Mouse (Mus musculus) liver, adult 2 months (tissue): Measurements from ENCODE around the gene Mecom. TPM values are rescaled to one million over a fixed set of nuclear protein-coding genes. Genes with fewer than 3 reads are reported as not detected.
A peak's percentile ranks its signal among the peaks of the same experiment; 100 is the strongest.
"Not testable (repeated sequence)": the region's sequence is repeated elsewhere in the genome, so short reads cannot be mapped to it uniquely, and the experiment has no call there.

Experiments
- DNase-seq: peaks from one replicate; pipeline ENCODE4 v3.0.0-alpha.2; 2011; ENCODE audit warnings: low read depth, low spot score; ENCODE audit errors: extremely low read depth
- H3K27ac ChIP-seq: fragments of 200-500 bp; replicated peaks from 2 replicates; pipeline ENCODE4 v1.5.1; 2012; ENCODE audit warnings: low read depth, mild to moderate bottlenecking, control low read depth, inconsistent platforms, low read length; ENCODE audit not compliant: insufficient read depth
- H3K27me3 ChIP-seq: fragments of 200-500 bp; 2 replicates; pipeline ENCODE4 v1.6.1; 2012; ENCODE audit warnings: mild to moderate bottlenecking, moderate library complexity, low read length, inconsistent platforms; ENCODE audit not compliant: control insufficient read depth, insufficient read depth
- H3K36me3 ChIP-seq: fragments of 200-500 bp; 2 replicates; pipeline ENCODE4 v1.6.1; 2012; ENCODE audit warnings: low read length, inconsistent platforms; ENCODE audit not compliant: control insufficient read depth, insufficient read depth
- H3K4me1 ChIP-seq: fragments of 200-500 bp; 2 replicates; pipeline ENCODE4 v1.6.1; 2011; ENCODE audit warnings: low read length; ENCODE audit not compliant: control insufficient read depth, insufficient read depth
- H3K4me3 ChIP-seq: fragments of 200-500 bp; 2 replicates; pipeline ENCODE4 v1.5.1; 2011; ENCODE audit warnings: low read depth, mild to moderate bottlenecking, control low read depth, low read length, moderate library complexity; ENCODE audit not compliant: insufficient read depth
- H3K79me2 ChIP-seq: fragments of 200-500 bp; 2 replicates; pipeline ENCODE4 v1.6.1; 2012; ENCODE audit warnings: inconsistent platforms, mild to moderate bottlenecking, low read length, moderate library complexity; ENCODE audit not compliant: control insufficient read depth, insufficient read depth
- H3K9ac ChIP-seq: fragments of 200-500 bp; 2 replicates; pipeline ENCODE4 v1.6.1; 2012; ENCODE audit warnings: low read depth, mild to moderate bottlenecking, control low read depth, inconsistent platforms, low read length
- CTCF ChIP-seq: fragments of 200-500 bp; IDR thresholded peaks from 2 replicates; pipeline ENCODE4 v1.5.1; 2011; ENCODE audit warnings: low read depth, low read length, control low read depth
- POLR2A ChIP-seq: fragments of 200-500 bp; IDR thresholded peaks from 2 replicates; pipeline ENCODE4 v1.6.1; 2011; ENCODE audit warnings: low read length, control low read depth; ENCODE audit not compliant: insufficient read depth; ENCODE audit errors: extremely low read depth
- WGBS: fragments of 180-500 bp; shearing (Covaris S2); methylation state at CpG from one replicate; pipeline ENCODE4 v1.1.7; 2018; 5-methylcytosine and 5-hydroxymethylcytosine counted together
- polyA plus RNA-seq: library from polyadenylated mRNA; depleted of rRNA; stranded (reverse); fragments of >200 nt; gene quantifications from 2 replicates; pipeline ENCODE4 v1.2.3, GENCODE M21; 2012
- total RNA-seq: library from RNA; depleted of rRNA; stranded (reverse); fragments of >200 nt; gene quantifications from 2 replicates; pipeline ENCODE4 v1.2.3, GENCODE M21; 2014

Gene Mecom
- total and polyA plus RNA-seq, 2 experiments = 0.39 to 1.4 TPM

- WGBS = 81% methylated on average over 6 of the region's 6 CpGs
Measured at GRCm38 (mm10) chr3:30588865-30589264, 41.1 kb upstream of the Mecom start.

GRCm38 (mm10) chr3:30573549-30573948 is 25.7 kb upstream of the Mecom start:
- TF ChIP-seq POLR2A (no peak), CTCF (no peak)
- WGBS = 51% methylated on average over 2 of the region's 2 CpGs

More at GRCm38 (mm10) chr3:30588865-30589264, 41.1 kb upstream of the Mecom start:
- Histone ChIP-seq H3K36me3 (no peaks in the 10 kb centered on the region), H3K9ac (no peak overlapping the region), H3K79me2 (no peaks in the 10 kb centered on the region), H3K27ac (no peak overlapping the region), H3K4me1 (peaks cover 4% of the 10 kb centered on the region), H3K27me3 (no peaks in the 10 kb centered on the region), H3K4me3 (no peak overlapping the region)
- DNase-seq = no peak
- no peak for TF ChIP-seq CTCF
- no peak for TF ChIP-seq POLR2A

DNA sequence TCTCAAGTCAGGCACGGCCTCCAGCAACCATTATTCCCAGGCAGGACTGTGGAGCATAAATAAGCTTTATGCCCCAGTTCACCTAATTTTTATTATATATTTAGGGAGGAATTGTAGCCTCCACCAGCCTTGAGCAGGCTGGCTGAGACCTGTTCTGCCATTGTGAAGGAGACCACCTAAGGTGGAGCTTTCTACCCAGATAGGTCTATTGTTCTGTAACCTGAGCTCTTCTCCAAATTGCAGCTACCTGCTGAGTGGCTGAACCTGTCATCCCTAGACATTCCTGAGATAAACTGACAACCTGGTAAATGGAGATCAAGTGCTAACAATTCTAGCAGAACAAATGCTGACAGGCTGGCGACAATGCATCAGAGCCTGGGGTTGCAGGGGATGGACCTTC is 18.5 kb upstream of the Mecom start:
- not testable (repeated sequence) for H3K27ac ChIP-seq, H3K9ac ChIP-seq, H3K36me3 ChIP-seq, H3K27me3 ChIP-seq, H3K4me1 ChIP-seq, DNase-seq, H3K79me2 ChIP-seq, H3K4me3 ChIP-seq
- WGBS = 75% methylated on average over 1 of the region's 2 CpGs

More at GRCm38 (mm10) chr3:30573549-30573948, 25.7 kb upstream of the Mecom start:
- no peak overlapping the region for H3K9ac ChIP-seq
- H3K27ac ChIP-seq = no peak overlapping the region
- H3K4me3 ChIP-seq = no peak overlapping the region
- no peaks in the 10 kb centered on the region for H3K79me2 ChIP-seq
- H3K4me1 ChIP-seq = no peaks in the 10 kb centered on the region
- DNase-seq = no peak
- no peaks in the 10 kb centered on the region for H3K27me3 ChIP-seq
- no peaks in the 10 kb centered on the region for H3K36me3 ChIP-seq

GRCm38 (mm10) chr3:30560677-30561314 is 13.0 kb upstream of the Mecom start:
- H3K27ac ChIP-seq = no peak overlapping the region
- no peaks in the 10 kb centered on the region for H3K36me3 ChIP-seq
- TF ChIP-seq POLR2A (no peak), CTCF (no peak)
- no peaks in the 10 kb centered on the region for H3K4me1 ChIP-seq
- peak; percentile 9 for DNase-seq
- H3K79me2 ChIP-seq = no peaks in the 10 kb centered on the region
- no peak overlapping the region for H3K9ac ChIP-seq
- no peak overlapping the region for H3K4me3 ChIP-seq
- 54% methylated on average over 6 of the region's 6 CpGs for WGBS
- H3K27me3 ChIP-seq = no peaks in the 10 kb centered on the region

DNA sequence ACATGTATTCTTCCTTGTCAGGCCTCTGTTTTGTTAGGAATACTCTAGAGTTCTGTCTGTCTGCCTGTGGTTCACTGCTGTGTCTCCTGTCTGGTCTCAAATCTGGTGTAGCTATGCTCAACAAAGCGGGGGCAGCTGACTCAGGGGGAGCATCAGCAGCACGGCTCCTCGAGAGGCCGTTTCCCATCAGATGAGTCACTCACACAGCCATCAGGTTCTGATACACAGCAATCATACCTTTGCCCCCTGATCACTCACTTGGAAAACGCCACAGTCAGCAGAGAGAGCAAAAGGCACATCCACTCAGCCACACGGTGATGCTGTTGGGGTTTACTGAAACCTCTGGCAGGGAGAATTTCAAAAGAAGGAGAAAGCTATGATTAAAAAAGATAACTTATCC is 5.9 kb upstream of the Mecom start:
- H3K27ac ChIP-seq = no peak overlapping the region
- H3K4me3 ChIP-seq = no peak overlapping the region
- no peak for TF ChIP-seq CTCF
- TF ChIP-seq POLR2A = no peak
- no peak overlapping the region for H3K9ac ChIP-seq
- no peak for DNase-seq
- H3K4me1 ChIP-seq = peaks cover 2% of the 10 kb centered on the region; the same call in 1 of the 2 replicates
- no peaks in the 10 kb centered on the region for H3K27me3 ChIP-seq
- WGBS = 34% methylated on average over 6 of the region's 6 CpGs
- H3K79me2 ChIP-seq = no peaks in the 10 kb centered on the region
- H3K36me3 ChIP-seq = no peaks in the 10 kb centered on the region

GRCm38 (mm10) chr3:30550218-30550617 is 2.4 kb upstream of the Mecom start:
- Histone ChIP-seq H3K36me3 (no peaks in the 10 kb centered on the region), H3K27ac (no peak overlapping the region), H3K27me3 (no peaks in the 10 kb centered on the region), H3K79me2 (no peaks in the 10 kb centered on the region), H3K4me3 (no peak overlapping the region), H3K4me1 (peaks cover 2% of the 10 kb centered on the region; the same call in 1 of the 2 replicates), H3K9ac (no peak overlapping the region)
- WGBS = 72% methylated on average over 2 of the region's 2 CpGs
- peak; percentile 19 for DNase-seq
- TF ChIP-seq CTCF (peak; percentile 15; the same call in 1 of the 2 replicates), POLR2A (no peak)
